Mouse (Mus musculus): ENCODE measurements around the gene Gm17535.
"Not testable (repeated sequence)": the region's sequence is repeated elsewhere in the genome, so short reads cannot be mapped to it uniquely, and the experiment has no call there.

The Gm17535 gene

DNA sequence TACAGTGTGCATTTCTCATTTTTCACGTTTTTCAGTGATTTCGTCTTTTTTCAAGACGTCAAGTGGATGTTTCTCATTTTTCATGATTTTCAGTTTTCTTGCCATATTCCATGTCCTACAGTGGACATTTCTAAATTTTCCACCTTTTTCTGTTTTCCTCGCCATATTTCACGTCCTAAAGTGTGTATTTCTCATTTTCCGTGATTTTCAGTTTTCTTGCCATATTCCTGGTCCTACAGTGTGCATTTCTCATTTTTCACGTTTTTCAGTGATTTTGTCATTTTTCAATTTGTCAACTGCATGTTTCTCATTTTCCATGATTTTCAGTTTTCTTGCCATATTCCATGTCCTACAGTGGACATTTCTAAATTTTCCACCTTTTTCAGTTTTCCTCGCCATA is at the start of gene Gm17535:
Gene Gm17535, plus strand, starts transcription at position 301 of the 400 bp plus-strand sequence.
- not testable (repeated sequence) for DNase-seq (ENCODE audit: low read depth, low spot score)

- DNase-seq (ENCODE audit: low read depth, low spot score) = peak; percentile 42
Observed at GRCm38 (mm10) chr9:3000445-3000972, 33.9 kb upstream of the Gm17535 start, which contains the start of gene Gm10722. Gm10722 (plus strand) TSS chr9:3000922.

DNA sequence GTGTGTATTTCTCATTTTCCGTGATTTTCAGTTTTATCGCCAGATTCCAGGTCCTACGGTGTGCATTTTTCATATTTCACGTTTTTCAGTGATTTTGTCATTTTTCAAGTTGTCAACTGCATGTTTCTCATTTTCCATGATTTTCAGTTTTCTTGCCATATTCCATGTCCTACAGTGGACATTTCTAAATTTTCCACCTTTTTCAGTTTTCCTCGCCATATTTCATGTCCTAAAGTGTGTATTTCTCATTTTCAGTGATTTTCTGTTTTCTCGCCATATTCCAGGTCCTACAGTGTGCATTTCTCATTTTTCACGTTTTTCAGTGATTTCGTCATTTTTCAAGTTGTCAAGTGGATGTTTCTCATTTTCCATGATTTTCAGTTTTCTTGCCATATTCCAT is 33.4 kb upstream of the Gm17535 start:
- DNase-seq (ENCODE audit: low read depth, low spot score) = not testable (repeated sequence)

- peak; percentile 31 for DNase-seq (ENCODE audit: low read depth, low spot score)
Observed at GRCm38 (mm10) chr9:3001948-3002659, 32.3 kb upstream of the Gm17535 start.

GRCm38 (mm10) chr9:3002794-3003396 is 31.5 kb upstream of the Gm17535 start, which contains the start of gene Gm11168:
Gm11168 (plus strand) TSS chr9:3003346.
- DNase-seq (ENCODE audit: low read depth, low spot score) = not testable (repeated sequence)

- DNase-seq (ENCODE audit: low read depth, low spot score) = not testable (repeated sequence)
Observed at GRCm38 (mm10) chr9:3006179-3006578, 28.2 kb upstream of the Gm17535 start.

GRCm38 (mm10) chr9:3006636-3007035 is 27.8 kb upstream of the Gm17535 start:
- DNase-seq (ENCODE audit: low read depth, low spot score) = not testable (repeated sequence)

DNA sequence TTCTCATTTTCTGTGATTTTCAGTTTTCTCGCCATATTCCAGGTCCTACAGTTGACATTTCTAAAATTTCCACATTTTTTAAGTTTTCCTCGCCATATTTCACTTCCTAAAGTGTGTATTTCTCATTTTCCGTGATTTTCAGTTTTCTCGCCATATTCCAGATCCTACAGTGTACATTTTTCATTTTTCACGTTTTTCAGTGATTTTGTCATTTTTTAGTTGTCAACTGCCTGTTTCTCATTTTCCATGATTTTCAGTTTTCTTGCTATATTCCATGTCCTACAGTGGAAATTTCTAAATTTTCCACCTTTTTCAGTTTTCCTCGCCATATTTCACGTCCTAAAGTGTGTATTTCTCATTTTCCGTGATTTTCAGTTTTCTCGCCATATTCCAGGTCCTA is 27.1 kb upstream of the Gm17535 start:
- DNase-seq (ENCODE audit: low read depth, low spot score) = peak; percentile 38

- DNase-seq (ENCODE audit: low read depth, low spot score) = not testable (repeated sequence)
Observed at GRCm38 (mm10) chr9:3009331-3009730, 25.1 kb upstream of the Gm17535 start.

DNA sequence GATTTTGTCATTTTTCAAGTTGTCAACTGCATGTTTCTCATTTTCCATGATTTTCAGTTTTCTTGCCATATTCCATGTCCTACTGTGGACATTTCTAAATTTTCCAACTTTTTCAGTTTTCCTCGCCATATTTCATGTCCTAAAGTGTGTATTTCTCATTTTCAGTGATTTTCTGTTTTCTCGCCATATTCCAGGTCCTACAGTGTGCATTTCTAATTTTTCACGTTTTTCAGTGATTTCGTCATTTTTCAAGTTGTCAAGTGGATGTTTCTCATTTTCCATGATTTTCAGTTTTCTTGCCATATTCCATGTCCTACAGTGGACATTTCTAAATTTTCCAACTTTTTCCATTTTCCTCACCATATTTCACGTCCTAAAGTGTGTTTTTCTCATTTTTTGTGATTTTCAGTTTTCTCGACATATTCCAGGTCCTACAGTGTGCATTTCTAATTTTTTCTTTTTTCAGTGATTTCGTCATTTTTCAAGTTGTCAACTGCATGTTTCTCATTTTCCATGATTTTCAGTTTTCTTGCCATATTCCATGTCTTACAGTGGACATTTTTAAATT is 22.3 kb upstream of the Gm17535 start:
- not testable (repeated sequence) for DNase-seq (ENCODE audit: low read depth, low spot score)

- DNase-seq (ENCODE audit: low read depth, low spot score) = not testable (repeated sequence)
Observed at GRCm38 (mm10) chr9:3012733-3013279, 21.6 kb upstream of the Gm17535 start, which contains the start of gene Gm10721. Gm10721 (plus strand) TSS chr9:3013140.

DNA sequence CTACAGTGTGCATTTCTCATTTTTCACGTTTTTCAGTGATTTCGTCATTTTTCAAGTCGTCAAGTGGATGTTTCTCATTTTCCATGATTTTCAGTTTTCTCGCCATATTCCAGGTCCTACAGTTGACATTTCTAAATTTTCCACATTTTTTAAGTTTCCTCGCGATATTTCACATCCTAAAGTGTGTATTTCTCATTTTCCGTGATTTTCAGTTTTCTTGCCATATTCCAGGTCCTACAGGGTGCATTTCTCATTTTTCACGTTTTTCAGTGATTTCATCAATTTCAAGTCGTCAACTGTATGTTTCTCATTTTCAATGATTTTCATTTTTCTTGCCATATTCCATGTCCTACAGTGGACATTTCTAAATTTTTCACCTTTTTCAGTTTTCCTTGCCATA is 19.0 kb upstream of the Gm17535 start, which contains the start of gene Gm10720:
Gene Gm10720, plus strand, starts transcription at position 301 of the 400 bp plus-strand sequence.
- DNase-seq (ENCODE audit: low read depth, low spot score) = not testable (repeated sequence)

DNA sequence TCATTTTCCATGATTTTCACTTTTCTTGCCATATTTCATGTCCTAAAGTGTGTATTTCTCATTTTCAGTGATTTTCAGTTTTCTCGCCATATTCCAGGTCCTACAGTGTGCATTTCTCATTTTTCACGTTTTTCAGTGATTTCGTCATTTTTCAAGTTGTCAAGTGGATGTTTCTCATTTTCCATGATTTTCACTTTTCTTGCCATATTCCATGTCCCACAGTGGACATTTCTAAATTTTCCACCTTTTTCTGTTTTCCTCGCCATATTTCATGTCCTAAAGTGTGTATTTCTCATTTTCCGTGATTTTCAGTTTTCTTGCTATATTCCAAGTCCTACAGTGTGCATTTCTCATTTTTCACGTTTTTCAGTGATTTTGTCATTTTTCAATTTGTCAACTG is 18.5 kb upstream of the Gm17535 start:
- DNase-seq (ENCODE audit: low read depth, low spot score) = not testable (repeated sequence)

GRCm38 (mm10) chr9:3017108-3017507 is 17.3 kb upstream of the Gm17535 start, which contains the start of gene Gm10719:
Gm10719 (plus strand) TSS chr9:3017408.
- DNase-seq (ENCODE audit: low read depth, low spot score) = not testable (repeated sequence)

- DNase-seq (ENCODE audit: low read depth, low spot score) = not testable (repeated sequence)
Observed at GRCm38 (mm10) chr9:3018944-3019343, 15.5 kb upstream of the Gm17535 start.

DNA sequence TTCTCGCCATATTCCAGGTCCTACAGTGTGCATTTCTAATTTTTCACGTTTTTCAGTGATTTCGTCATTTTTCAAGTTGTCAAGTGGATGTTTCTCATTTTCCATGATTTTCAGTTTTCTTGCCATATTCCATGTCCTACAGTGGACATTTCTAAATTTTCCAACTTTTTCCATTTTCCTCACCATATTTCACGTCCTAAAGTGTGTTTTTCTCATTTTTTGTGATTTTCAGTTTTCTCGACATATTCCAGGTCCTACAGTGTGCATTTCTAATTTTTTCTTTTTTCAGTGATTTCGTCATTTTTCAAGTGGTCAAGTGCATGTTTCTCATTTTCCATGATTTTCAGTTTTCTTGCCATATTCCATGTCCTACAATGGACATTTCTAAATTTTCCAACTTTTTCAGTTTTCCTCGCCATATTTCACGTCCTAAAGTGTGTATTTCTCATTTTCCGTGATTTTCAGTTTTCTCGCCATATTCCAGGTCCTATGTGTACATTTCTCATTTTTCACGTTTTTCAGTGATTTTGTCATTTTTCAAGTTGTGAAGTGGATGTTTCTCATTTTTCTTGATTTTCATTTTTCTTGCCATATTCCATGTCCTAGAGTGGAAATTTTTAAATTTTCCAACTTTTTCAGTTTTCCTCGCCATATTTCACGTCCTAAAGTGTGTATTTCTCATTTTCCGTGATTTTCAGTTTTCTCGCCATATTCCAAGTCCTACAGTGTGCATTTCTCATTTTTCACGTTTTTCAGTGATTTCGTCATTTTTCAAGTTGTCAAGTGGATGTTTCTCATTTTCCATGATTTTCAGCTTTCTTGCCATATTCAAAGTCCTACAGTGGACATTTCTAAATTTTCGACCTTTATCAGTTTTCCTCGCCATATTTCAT is 14.3 kb upstream of the Gm17535 start:
- not testable (repeated sequence) for DNase-seq (ENCODE audit: low read depth, low spot score)

GRCm38 (mm10) chr9:3022316-3023008 is 11.9 kb upstream of the Gm17535 start:
- peak; percentile 34 for DNase-seq (ENCODE audit: low read depth, low spot score)

DNA sequence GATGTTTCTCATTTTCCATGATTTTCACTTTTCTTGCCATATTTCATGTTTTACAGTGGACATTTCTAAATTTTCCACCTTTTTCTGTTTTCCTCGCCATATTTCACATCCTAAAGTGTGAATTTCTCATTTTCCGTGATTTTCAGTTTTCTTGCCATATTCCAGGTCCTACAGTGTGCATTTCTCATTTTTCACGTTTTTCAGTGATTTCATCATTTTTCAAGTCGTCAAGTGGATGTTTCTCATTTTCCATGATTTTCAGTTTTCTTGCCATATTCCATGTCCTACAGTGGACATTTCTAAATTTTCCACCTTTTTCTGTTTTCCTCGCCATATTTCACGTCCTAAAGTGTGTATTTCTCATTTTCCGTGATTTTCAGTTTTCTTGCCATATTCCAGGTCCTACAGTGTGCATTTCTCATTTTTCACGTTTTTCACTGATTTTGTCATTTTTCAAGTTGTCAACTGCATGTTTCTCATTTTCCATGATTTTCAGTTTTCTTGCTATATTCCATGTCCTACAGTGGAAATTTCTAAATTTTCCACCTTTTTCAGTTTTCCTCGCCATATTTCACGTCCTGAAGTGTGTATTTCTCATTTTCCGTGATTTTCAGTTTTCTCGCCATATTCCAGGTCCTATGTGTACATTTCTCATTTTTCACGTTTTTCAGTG is 11.0 kb upstream of the Gm17535 start, which contains the start of gene Gm10718:
Gene Gm10718, plus strand, starts transcription at position 236 of the 673 bp plus-strand sequence.
- DNase-seq (ENCODE audit: low read depth, low spot score) = not testable (repeated sequence)

DNA sequence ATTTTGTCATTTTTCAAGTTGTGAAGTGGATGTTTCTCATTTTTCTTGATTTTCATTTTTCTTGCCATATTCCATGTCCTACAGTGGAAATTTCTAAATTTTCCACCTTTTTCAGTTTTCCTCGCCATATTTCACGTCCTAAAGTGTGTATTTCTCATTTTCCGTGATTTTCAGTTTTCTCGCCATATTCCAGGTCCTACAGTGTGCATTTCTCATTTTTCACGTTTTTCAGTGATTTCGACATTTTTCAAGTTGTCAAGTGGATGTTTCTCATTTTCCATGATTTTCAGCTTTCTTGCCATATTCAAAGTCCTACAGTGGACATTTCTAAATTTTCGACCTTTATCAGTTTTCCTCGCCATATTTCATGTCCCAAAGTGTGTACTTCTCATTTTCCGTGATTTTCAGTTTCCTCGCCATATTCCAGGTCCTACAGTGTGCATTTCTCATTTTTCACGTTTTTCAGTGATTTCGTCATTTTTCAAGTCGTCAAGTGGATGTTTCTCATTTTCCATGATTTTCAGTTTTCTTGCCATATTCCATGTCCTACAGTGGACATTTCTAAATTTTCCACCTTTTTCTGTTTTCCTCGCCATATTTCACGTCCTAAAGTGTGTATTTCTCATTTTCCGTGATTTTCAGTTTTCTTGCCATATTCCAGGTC is 10.3 kb upstream of the Gm17535 start:
- DNase-seq (ENCODE audit: low read depth, low spot score) = not testable (repeated sequence)
